Mouse (Mus musculus) embryonic facial prominence, embryonic 15.5 days (tissue): ENCODE data around the gene D17H6S53E. TPM values are rescaled to one million over a fixed set of nuclear protein-coding genes. Genes with fewer than 3 reads are reported as not detected.

ENCODE experiments used
- ATAC-seq: fragments of 200-750 bp; cut with Nextera tagmentation; 2 replicates; pipeline ENCODE4 v1.8.0; 2017; ENCODE audit warnings: low read depth, moderate TSS enrichment; ENCODE audit not compliant: insufficient number of reproducible peaks, low FRiP score, low TSS enrichment
- H3K27ac ChIP-seq: fragments of 300-500 bp; sonication (generic); replicated peaks from 2 replicates; pipeline ENCODE4 v1.5.1; 2015; ENCODE audit warnings: mild to moderate bottlenecking, inconsistent platforms
- H3K27me3 ChIP-seq: fragments of 300-500 bp; sonication (generic); 2 replicates; pipeline ENCODE4 v1.6.1; 2015; ENCODE audit warnings: inconsistent platforms
- H3K36me3 ChIP-seq: fragments of 300-500 bp; sonication (generic); 2 replicates; pipeline ENCODE4 v1.6.1; 2015; ENCODE audit warnings: mild to moderate bottlenecking, inconsistent platforms
- H3K4me1 ChIP-seq: fragments of 300-500 bp; sonication (generic); 2 replicates; pipeline ENCODE4 v1.6.1; 2015; ENCODE audit warnings: inconsistent platforms
- H3K4me2 ChIP-seq: fragments of 300-500 bp; sonication (generic); replicated peaks from 2 replicates; pipeline ENCODE4 v1.6.1; 2015; ENCODE audit warnings: mild to moderate bottlenecking, inconsistent platforms
- H3K4me3 ChIP-seq: fragments of 300-500 bp; sonication (generic); replicated peaks from 2 replicates; pipeline ENCODE4 v1.5.1; 2015; ENCODE audit warnings: mild to moderate bottlenecking, inconsistent platforms
- H3K9ac ChIP-seq: fragments of 300-500 bp; sonication (generic); 2 replicates; pipeline ENCODE4 v1.6.1; 2015; ENCODE audit warnings: inconsistent platforms
- H3K9me3 ChIP-seq: fragments of 300-500 bp; sonication (generic); replicated peaks from 2 replicates; pipeline ENCODE4 v1.6.1; 2016; ENCODE audit warnings: inconsistent platforms
- WGBS: fragments of 180-500 bp; shearing (Covaris S2); methylation state at CpG from one replicate; pipeline ENCODE4 v1.1.7; 2015; 5-methylcytosine and 5-hydroxymethylcytosine counted together
- polyA plus RNA-seq: library from polyadenylated mRNA; unstranded; fragments of >200 nt; fragmentation: Nextera tagmentation; extraction: Ambion mirVana; gene quantifications from 2 replicates; pipeline ENCODE4 v1.2.1, GENCODE M21; 2015

D17H6S53E gene
- polyA plus RNA-seq = 11.2 and 12.2 TPM in 2 replicates

DNA sequence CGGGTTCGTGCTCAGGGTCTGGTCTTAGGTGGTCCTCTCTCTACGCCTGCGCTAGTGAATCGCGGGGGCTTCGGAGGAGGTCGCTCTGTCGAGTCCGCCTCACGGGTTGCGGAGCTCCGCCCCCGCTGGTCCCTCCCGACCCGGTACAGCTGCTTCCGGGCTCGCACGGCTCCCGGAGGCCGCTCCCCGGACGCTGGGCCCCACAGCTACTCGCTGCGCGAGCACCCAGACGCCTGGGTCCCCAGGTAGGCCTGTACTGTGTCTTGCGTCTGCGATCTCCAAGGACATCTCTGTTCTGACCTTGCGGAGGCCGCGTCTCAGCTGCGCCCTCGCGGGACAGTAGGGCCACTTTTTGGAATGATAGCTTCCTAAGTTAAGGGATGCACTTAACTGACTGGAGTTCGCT is at the start of gene D17H6S53E:
TSS of gene D17H6S53E (plus strand) at position 168 of the 406 bp plus-strand sequence.
- peak within 1 kb of the TSS; percentile 73 for H3K9ac ChIP-seq
- H3K4me1 ChIP-seq = peaks cover 40% of the 10 kb centered on the region
- no peaks in the 10 kb centered on the region for H3K9me3 ChIP-seq
- peak; percentile 56 for ATAC-seq
- peaks cover 16% of the 10 kb centered on the region for H3K36me3 ChIP-seq
- H3K27ac ChIP-seq = peak within 1 kb of the TSS; percentile 89
- under 1% methylated on average over 36 of the region's 36 CpGs for WGBS
- peak within 1 kb of the TSS; percentile 63 for H3K4me3 ChIP-seq
- H3K4me2 ChIP-seq = peak within 1 kb of the TSS; percentile 71
- H3K27me3 ChIP-seq = no peaks in the 10 kb centered on the region

DNA sequence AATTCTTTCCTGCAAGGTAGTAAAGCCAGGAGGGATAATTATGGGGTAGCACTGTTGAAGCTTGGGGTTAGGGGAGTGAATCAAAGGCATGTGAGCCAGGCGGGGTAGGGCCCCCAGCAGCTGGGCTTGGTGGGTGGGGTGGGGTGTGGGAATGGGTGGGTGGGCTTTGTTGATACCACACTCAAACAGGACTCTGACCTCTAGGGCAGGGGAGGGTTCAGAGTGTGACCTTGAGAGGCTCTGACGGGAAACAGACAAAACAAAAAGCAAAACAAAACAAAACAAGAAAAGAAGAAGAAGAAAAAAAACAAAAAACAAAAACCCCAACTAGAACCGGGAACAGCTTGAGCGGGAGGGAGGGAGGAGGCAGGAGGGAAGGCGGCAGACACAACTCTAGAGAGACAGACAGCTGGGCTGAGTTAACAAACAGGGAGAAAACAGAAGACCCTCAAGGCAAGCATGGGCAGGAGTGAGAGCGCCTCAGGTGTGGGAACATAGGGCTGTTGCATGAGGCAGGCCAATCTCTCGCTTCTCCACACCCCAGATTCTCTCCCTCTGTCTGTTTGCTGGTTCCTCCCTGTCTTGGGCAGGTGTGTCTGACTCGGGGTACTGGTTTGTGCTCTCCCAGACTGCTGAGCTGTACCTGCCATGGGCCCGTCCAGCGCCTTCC is 49.5 kb upstream of the D17H6S53E start, which contains the start of gene Ly6g6e:
TSS of gene Ly6g6e (plus strand) at position 396 of the 670 bp plus-strand sequence.
- 11% methylated on average over 10 of the region's 10 CpGs for WGBS
- peak within 1 kb of the TSS; percentile 10; the same call in 1 of the 2 replicates for H3K4me3 ChIP-seq
- peak within 1 kb of the TSS; percentile 51 for H3K27ac ChIP-seq

DNA sequence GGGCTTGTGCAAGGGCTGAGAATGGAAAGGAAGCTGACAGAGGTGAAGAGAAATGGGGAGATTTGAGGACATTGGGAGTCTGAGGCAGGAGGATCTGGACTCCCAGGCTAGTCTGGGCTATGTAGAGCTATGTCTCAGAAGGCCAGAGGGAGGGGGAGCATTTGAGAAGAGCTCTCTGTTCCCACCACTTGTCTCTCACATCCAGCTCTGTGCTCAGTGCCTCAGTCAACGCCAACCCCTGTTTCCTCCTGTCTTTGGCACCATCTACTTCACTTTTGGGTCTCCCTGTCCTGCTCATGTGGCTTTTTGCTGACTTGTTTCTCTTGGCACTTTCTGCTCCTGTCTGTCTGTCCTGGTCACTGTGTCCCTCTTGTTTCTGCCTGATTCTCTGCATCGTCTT is 48.9 kb upstream of the D17H6S53E start:
- Histone ChIP-seq H3K27ac (peak overlapping the region; percentile 51), H3K9me3 (no peaks in the 10 kb centered on the region), H3K27me3 (no peaks in the 10 kb centered on the region), H3K9ac (no peak overlapping the region), H3K36me3 (no peaks in the 10 kb centered on the region), H3K4me1 (peaks cover 25% of the 10 kb centered on the region), H3K4me3 (peak overlapping the region; percentile 10; the same call in 1 of the 2 replicates), H3K4me2 (peak overlapping the region; percentile 34)
- no peak for ATAC-seq
- WGBS = 21% methylated on average over 2 of the region's 2 CpGs

More for the DNA sequence above, 49.5 kb upstream of the D17H6S53E start, which contains the start of gene Ly6g6e:
- no peaks in the 10 kb centered on the region for H3K9me3 ChIP-seq
- no peaks in the 10 kb centered on the region for H3K27me3 ChIP-seq
- H3K9ac ChIP-seq = no peak within 1 kb of the TSS
- peak within 1 kb of the TSS; percentile 34 for H3K4me2 ChIP-seq
- peak; percentile 47; the same call in 1 of the 2 replicates for ATAC-seq
- H3K4me1 ChIP-seq = peaks cover 25% of the 10 kb centered on the region
- no peaks in the 10 kb centered on the region for H3K36me3 ChIP-seq

DNA sequence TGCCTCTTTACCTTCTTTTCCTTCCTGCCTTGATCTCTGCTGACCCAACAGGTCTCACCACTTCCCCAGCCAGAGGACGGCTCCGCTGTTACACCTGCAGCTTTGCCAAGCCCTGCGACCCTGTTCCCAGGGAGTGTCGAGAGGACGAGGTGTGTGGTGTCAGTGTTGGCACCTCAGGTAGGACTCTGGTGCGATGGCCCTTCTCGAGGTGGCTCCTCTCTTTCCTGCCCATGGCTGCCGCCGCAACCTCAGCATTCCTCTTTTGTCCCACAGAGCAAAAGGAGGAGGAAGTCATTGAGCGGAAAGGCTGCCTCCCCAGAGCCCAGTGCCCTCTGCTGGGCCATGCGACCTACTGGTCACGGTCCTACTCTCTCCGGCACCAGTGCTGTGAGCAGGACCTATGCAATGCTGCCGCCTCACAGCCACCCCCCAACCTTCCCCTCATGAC is 48.4 kb upstream of the D17H6S53E start, which contains the start of gene Ly6g6d:
TSS of gene Ly6g6d (minus strand) at position 280 of the 448 bp plus-strand sequence.
- 16% methylated on average over 14 of the region's 14 CpGs for WGBS
- Histone ChIP-seq H3K36me3 (no peaks in the 10 kb centered on the region), H3K4me3 (peak within 1 kb of the TSS; percentile 10; the same call in 1 of the 2 replicates), H3K27ac (peak within 1 kb of the TSS; percentile 51), H3K9ac (no peak within 1 kb of the TSS), H3K4me2 (peak within 1 kb of the TSS; percentile 34), H3K27me3 (no peaks in the 10 kb centered on the region), H3K9me3 (no peaks in the 10 kb centered on the region), H3K4me1 (peaks cover 25% of the 10 kb centered on the region)
- no peak for ATAC-seq

DNA sequence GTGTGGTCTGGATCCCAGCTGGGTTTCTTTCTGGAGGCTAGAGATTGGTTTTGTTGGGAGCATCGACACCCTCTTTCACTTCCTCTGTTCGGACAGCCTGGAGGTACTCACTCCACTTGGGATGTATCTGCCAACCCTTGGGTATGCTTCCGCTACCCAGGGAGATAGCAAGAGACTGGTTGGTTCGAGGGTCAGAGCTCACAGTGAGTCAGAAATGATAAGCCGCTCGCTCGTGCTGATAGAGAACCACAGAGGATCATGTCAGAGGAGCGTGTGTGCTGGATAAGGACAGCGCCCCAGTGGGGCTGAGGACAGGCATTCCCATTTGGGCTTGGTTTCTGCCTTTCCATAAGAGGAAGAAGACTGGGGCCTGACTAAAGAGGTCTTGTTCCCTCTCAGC is 46.4 kb upstream of the D17H6S53E start:
- ATAC-seq = no peak
- H3K36me3 ChIP-seq = no peaks in the 10 kb centered on the region
- H3K9me3 ChIP-seq = no peaks in the 10 kb centered on the region
- H3K4me2 ChIP-seq = no peak overlapping the region
- H3K27ac ChIP-seq = no peak overlapping the region
- no peak overlapping the region for H3K4me3 ChIP-seq
- no peaks in the 10 kb centered on the region for H3K27me3 ChIP-seq
- peaks cover 18% of the 10 kb centered on the region for H3K4me1 ChIP-seq
- 58% methylated on average over 9 of the region's 9 CpGs for WGBS
- no peak overlapping the region for H3K9ac ChIP-seq

DNA sequence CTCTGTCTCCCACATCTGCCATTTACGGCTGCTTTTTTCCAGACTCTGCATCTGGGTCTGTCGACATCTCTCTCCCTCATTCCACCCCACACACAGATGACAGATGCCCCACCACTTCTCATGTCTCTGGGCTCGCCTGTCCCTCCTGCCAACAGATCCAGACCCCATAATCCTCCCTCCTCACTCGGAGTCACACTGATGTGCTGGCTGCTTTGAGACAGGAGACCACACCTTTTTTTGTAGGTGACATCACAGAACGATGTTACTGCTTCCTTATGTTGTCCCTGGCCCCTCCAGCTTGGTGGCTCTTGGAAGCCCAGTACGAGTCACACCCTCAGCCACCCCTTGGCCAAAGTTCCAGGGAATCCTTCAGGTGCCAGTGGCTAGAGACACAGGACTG is 45.9 kb upstream of the D17H6S53E start:
- Histone ChIP-seq H3K27ac (no peak overlapping the region), H3K27me3 (no peaks in the 10 kb centered on the region), H3K4me3 (no peak overlapping the region), H3K9ac (no peak overlapping the region; the same call in 1 of the 2 replicates), H3K4me2 (no peak overlapping the region), H3K9me3 (no peaks in the 10 kb centered on the region), H3K4me1 (peaks cover 18% of the 10 kb centered on the region), H3K36me3 (no peaks in the 10 kb centered on the region)
- no peak for ATAC-seq
- WGBS = 40% methylated on average over 6 of the region's 6 CpGs

DNA sequence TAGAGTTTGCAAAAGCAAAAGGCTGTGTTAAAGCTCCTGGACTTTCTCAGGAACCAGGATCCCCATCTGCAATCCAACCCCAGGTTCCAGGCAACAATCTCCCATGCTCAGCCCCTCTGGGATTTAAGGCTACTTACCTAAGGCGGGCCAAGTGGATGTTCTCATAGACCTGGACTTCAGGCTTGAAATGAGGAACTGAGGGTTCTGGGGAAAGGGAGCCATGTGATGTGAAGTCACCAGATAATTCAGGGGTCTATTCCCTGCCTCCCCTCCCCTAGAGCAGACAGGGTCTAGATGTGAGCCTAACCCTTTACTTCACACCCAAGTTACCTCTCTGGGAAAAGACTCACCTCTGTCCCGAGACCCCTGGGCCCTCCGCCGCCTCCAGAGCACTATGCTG is 45.5 kb upstream of the D17H6S53E start:
- Histone ChIP-seq H3K4me3 (no peak overlapping the region), H3K36me3 (no peaks in the 10 kb centered on the region), H3K27me3 (no peaks in the 10 kb centered on the region), H3K9me3 (no peaks in the 10 kb centered on the region), H3K4me2 (no peak overlapping the region), H3K4me1 (peaks cover 18% of the 10 kb centered on the region), H3K27ac (no peak overlapping the region), H3K9ac (no peak overlapping the region; the same call in 1 of the 2 replicates)
- WGBS = 68% methylated on average over 4 of the region's 4 CpGs
- no peak for ATAC-seq

DNA sequence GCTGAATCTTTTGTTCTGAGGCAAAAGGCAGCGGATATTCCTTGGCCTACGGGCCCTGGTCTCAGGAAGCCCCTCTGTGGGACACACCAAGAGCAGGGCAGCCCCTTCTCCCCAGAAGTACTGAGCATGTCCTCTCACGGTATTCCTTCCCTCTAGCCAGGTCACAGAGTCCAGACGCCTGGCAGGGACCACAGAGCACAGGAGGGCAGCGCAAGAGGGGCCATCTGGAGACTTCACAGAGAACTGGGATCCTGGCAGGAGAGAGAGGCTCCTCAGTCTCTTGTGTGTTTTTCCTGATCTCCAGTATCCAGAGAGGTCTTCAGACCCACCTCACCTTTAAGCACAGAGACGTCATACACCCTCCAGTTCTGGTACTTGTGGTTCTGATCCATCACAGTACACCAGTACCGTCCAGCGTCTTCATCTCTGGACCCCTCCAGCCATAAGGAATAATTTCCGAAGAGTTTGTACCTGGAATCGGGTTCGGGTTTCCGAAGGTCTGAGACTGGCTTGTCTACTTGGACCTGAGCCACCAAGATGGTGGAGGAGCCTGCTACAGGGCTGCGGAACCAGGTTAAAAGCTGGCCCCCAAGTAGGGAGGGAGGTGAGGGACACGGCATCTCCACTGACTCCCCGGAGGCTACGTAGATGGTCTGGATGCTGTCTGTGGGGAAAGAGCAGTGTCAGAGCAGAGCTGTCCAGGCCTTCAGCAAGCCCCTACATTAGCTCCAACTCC is 43.2 kb upstream of the D17H6S53E start:
- WGBS = 83% methylated on average over 16 of the region's 16 CpGs
- no peak overlapping the region for H3K4me2 ChIP-seq
- H3K9ac ChIP-seq = no peak overlapping the region

DNA sequence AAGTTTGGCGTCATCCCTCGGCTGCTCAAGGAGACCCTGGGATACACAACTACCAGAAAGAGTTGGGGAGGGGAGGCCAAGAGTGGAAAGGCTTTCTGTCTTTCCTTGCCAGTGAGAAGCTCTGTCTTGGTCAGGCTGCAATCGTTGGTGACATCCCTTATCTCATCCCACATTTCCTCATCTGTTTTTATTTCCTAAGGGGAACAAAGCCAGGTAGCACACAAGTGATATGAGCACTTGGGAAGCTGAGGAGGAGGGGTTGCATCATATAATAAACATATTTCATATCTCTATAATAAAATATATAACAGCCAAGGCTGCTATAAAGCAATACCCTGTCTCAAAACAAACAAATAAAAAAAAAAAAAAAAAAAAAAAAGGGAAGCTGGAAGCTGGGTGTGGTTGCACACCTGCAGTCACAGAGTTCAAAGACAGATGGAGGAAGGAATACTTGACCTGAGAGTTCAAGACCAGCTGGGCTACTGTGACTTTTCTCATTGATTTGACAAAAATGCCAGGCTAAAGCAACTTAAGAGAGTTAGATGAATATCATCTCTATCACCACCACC is 42.2 kb upstream of the D17H6S53E start:
- no peaks in the 10 kb centered on the region for H3K4me1 ChIP-seq

More for the DNA sequence above, 43.2 kb upstream of the D17H6S53E start:
- no peak for ATAC-seq
- Histone ChIP-seq H3K27ac (no peak overlapping the region), H3K9me3 (no peaks in the 10 kb centered on the region), H3K4me3 (no peak overlapping the region), H3K27me3 (no peaks in the 10 kb centered on the region), H3K4me1 (peaks cover 2% of the 10 kb centered on the region; the same call in 1 of the 2 replicates), H3K36me3 (no peaks in the 10 kb centered on the region)

DNA sequence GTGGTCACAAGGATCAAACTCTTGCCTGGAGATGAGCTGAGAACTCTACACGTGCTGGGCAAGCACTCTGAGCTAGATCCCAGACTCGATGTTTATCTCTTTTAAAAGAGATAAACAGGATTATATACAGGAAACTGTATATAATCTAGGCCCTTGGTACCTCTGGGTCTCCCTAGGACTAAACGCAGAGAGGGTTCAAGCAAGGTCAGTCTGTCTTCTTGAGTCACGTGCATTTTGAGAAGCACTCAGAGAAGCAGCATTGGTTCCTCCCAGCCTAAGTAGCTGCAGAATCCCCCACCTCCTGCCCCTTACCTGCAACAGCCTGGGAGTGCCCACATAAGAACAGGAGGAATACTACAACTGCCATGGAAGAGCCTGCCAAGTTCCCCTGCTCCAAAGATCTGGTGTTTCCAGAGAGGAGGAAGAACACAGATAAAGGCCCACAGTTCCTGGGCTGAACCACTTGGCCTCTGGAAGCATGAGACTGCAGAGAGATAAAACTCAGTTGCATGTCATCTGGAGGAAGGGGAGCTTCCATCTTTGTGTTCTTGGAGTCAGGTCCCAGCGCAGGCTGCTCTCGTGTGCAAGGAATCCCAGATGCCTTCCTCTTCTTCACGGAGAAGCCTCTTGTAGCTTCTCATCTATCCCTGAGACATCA is 40.8 kb upstream of the D17H6S53E start, which contains the start of gene Ly6g6f:
TSS of gene Ly6g6f (minus strand) at position 403 of the 658 bp plus-strand sequence.
- peaks cover 6% of the 10 kb centered on the region for H3K4me1 ChIP-seq
- H3K4me2 ChIP-seq = no peak within 1 kb of the TSS
- H3K27ac ChIP-seq = no peak within 1 kb of the TSS
- H3K27me3 ChIP-seq = no peaks in the 10 kb centered on the region
- no peak for ATAC-seq
- H3K36me3 ChIP-seq = no peaks in the 10 kb centered on the region
- H3K9me3 ChIP-seq = no peaks in the 10 kb centered on the region
- no peak within 1 kb of the TSS for H3K4me3 ChIP-seq
- H3K9ac ChIP-seq = no peak within 1 kb of the TSS
- WGBS = 72% methylated on average over 7 of the region's 7 CpGs

More for the DNA sequence above, 42.2 kb upstream of the D17H6S53E start:
- ATAC-seq = no peak
- H3K27ac ChIP-seq = no peak overlapping the region
- H3K36me3 ChIP-seq = no peaks in the 10 kb centered on the region
- H3K27me3 ChIP-seq = no peaks in the 10 kb centered on the region
- no peak overlapping the region for H3K4me3 ChIP-seq
- no peak overlapping the region for H3K4me2 ChIP-seq
- H3K9me3 ChIP-seq = no peaks in the 10 kb centered on the region
- H3K9ac ChIP-seq = no peak overlapping the region
- WGBS = 79% methylated on average over 3 of the region's 3 CpGs
